Mouse (Mus musculus): ENCODE measurements around the gene Spon1. TPM values are rescaled to one million over a fixed set of nuclear protein-coding genes. Genes with fewer than 3 reads are reported as not detected.

Spon1 gene
- total and polyA plus RNA-seq, 2 experiments from 2014 or later: 35.7 to 39.5 TPM

- Histone ChIP-seq H3K27me3 (ENCODE audit: insufficient read depth, low read length) (no peaks in the 10 kb centered on the region), H3K4me1 (ENCODE audit: insufficient read depth, low read length) (no peaks in the 10 kb centered on the region), H3K27ac (ENCODE audit: low read depth, low read length) (no peak overlapping the region), H3K36me3 (ENCODE audit: insufficient read depth, low read length) (peaks cover 9% of the 10 kb centered on the region; the same call in 1 of the 2 replicates), H3K9me3 (ENCODE audit: low read length) (no peaks in the 10 kb centered on the region), H3K4me3 (ENCODE audit: low read depth, low read length) (no peak overlapping the region), H3K9ac (replicated peaks; ENCODE audit: low read length, poor library complexity, severe bottlenecking) (no peak overlapping the region), H3K4me2 (ENCODE audit: low read depth, low read length, poor library complexity, severe bottlenecking) (no peak overlapping the region)
- no peak for ATAC-seq (ENCODE audit: low FRiP score)
- WGBS: 77% methylated on average over 4 of the region's 4 CpGs
- TF ChIP-seq CTCF (IDR thresholded peaks at IDR 0.05): no peak
- peak; percentile 62 for DNase-seq (ENCODE audit: low spot score)
These were observed 271.4 kb downstream of the Spon1 start for GRCm38 (mm10) chr7:114037237-114037636.

- TF ChIP-seq CTCF (IDR thresholded peaks at IDR 0.05): no peak
- Histone ChIP-seq H3K4me3 (ENCODE audit: low read depth, low read length) (no peak overlapping the region), H3K27ac (ENCODE audit: low read depth, low read length) (0 out of 2 replicates have a peak overlapping the region, but pooled peaks have one; percentile 26), H3K9ac (replicated peaks; ENCODE audit: low read length, poor library complexity, severe bottlenecking) (no peak overlapping the region), H3K4me1 (ENCODE audit: insufficient read depth, low read length) (no peaks in the 10 kb centered on the region), H3K4me2 (ENCODE audit: low read depth, low read length, poor library complexity, severe bottlenecking) (no peak overlapping the region), H3K9me3 (ENCODE audit: low read length) (no peaks in the 10 kb centered on the region), H3K27me3 (ENCODE audit: insufficient read depth, low read length) (no peaks in the 10 kb centered on the region), H3K36me3 (ENCODE audit: insufficient read depth, low read length) (peaks cover 9% of the 10 kb centered on the region; the same call in 1 of the 2 replicates)
- 70% methylated on average over 4 of the region's 4 CpGs for WGBS
- ATAC-seq (ENCODE audit: low FRiP score): no peak
- no peak for DNase-seq (ENCODE audit: low spot score)
These were observed 275.6 kb downstream of the Spon1 start for GRCm38 (mm10) chr7:114041349-114041748.

GRCm38 (mm10) chr7:114042973-114043928, 277.5 kb downstream of the Spon1 start:
- Histone ChIP-seq H3K4me3 (ENCODE audit: low read depth, low read length) (no peak overlapping the region), H3K27me3 (ENCODE audit: insufficient read depth, low read length) (no peaks in the 10 kb centered on the region), H3K27ac (ENCODE audit: low read depth, low read length) (no peak overlapping the region), H3K4me2 (ENCODE audit: low read depth, low read length, poor library complexity, severe bottlenecking) (no peak overlapping the region), H3K36me3 (ENCODE audit: insufficient read depth, low read length) (peaks cover 9% of the 10 kb centered on the region; the same call in 1 of the 2 replicates), H3K4me1 (ENCODE audit: insufficient read depth, low read length) (no peaks in the 10 kb centered on the region), H3K9me3 (ENCODE audit: low read length) (no peaks in the 10 kb centered on the region), H3K9ac (replicated peaks; ENCODE audit: low read length, poor library complexity, severe bottlenecking) (no peak overlapping the region)
- 0 out of 2 replicates have a peak, but pooled peaks have one; percentile 23 for ATAC-seq (ENCODE audit: low FRiP score)
- no peak for TF ChIP-seq CTCF (IDR thresholded peaks at IDR 0.05)
- DNase-seq (ENCODE audit: low spot score): no peak
- WGBS: 78% methylated on average over 26 of the region's 26 CpGs

- no peak overlapping the region for H3K9ac ChIP-seq (replicated peaks; ENCODE audit: low read length, poor library complexity, severe bottlenecking)
- H3K4me2 ChIP-seq (ENCODE audit: low read depth, low read length, poor library complexity, severe bottlenecking): no peak overlapping the region
- H3K4me3 ChIP-seq (ENCODE audit: low read depth, low read length): no peak overlapping the region
- H3K4me1 ChIP-seq (ENCODE audit: insufficient read depth, low read length): no peaks in the 10 kb centered on the region
- no peak for TF ChIP-seq CTCF (IDR thresholded peaks at IDR 0.05)
- no peaks in the 10 kb centered on the region for H3K9me3 ChIP-seq (ENCODE audit: low read length)
- DNase-seq (ENCODE audit: low spot score) (no peak), ATAC-seq (ENCODE audit: low FRiP score) (no peak)
- H3K36me3 ChIP-seq (ENCODE audit: insufficient read depth, low read length): peaks cover 9% of the 10 kb centered on the region; the same call in 1 of the 2 replicates
- 76% methylated on average over 6 of the region's 6 CpGs for WGBS
- no peaks in the 10 kb centered on the region for H3K27me3 ChIP-seq (ENCODE audit: insufficient read depth, low read length)
- no peak overlapping the region for H3K27ac ChIP-seq (ENCODE audit: low read depth, low read length)
These were observed 278.2 kb downstream of the Spon1 start for GRCm38 (mm10) chr7:114043929-114044549.

- 90% methylated on average over 2 of the region's 2 CpGs for WGBS
- no peak overlapping the region for H3K9ac ChIP-seq (replicated peaks; ENCODE audit: low read length, poor library complexity, severe bottlenecking)
- ATAC-seq (ENCODE audit: low FRiP score) (no peak), DNase-seq (ENCODE audit: low spot score) (no peak)
- no peak for TF ChIP-seq CTCF (IDR thresholded peaks at IDR 0.05)
- no peak overlapping the region for H3K4me2 ChIP-seq (ENCODE audit: low read depth, low read length, poor library complexity, severe bottlenecking)
- H3K36me3 ChIP-seq (ENCODE audit: insufficient read depth, low read length): no peaks in the 10 kb centered on the region
- H3K27ac ChIP-seq (ENCODE audit: low read depth, low read length): no peak overlapping the region
- H3K27me3 ChIP-seq (ENCODE audit: insufficient read depth, low read length): no peaks in the 10 kb centered on the region
- H3K9me3 ChIP-seq (ENCODE audit: low read length): no peaks in the 10 kb centered on the region
- no peak overlapping the region for H3K4me3 ChIP-seq (ENCODE audit: low read depth, low read length)
- no peaks in the 10 kb centered on the region for H3K4me1 ChIP-seq (ENCODE audit: insufficient read depth, low read length)
These were observed 280.0 kb downstream of the Spon1 start for GRCm38 (mm10) chr7:114045814-114046213.

- WGBS: 85% methylated on average over 4 of the region's 4 CpGs
- H3K27ac ChIP-seq (ENCODE audit: low read depth, low read length): no peak overlapping the region
- H3K9me3 ChIP-seq (ENCODE audit: low read length): no peaks in the 10 kb centered on the region
- DNase-seq (ENCODE audit: low spot score): no peak
- no peaks in the 10 kb centered on the region for H3K36me3 ChIP-seq (ENCODE audit: insufficient read depth, low read length)
- H3K4me3 ChIP-seq (ENCODE audit: low read depth, low read length): no peak overlapping the region
- no peaks in the 10 kb centered on the region for H3K27me3 ChIP-seq (ENCODE audit: insufficient read depth, low read length)
- no peak for TF ChIP-seq CTCF (IDR thresholded peaks at IDR 0.05)
- H3K4me2 ChIP-seq (ENCODE audit: low read depth, low read length, poor library complexity, severe bottlenecking): no peak overlapping the region
- ATAC-seq (ENCODE audit: low FRiP score): no peak
- no peak overlapping the region for H3K9ac ChIP-seq (replicated peaks; ENCODE audit: low read length, poor library complexity, severe bottlenecking)
- H3K4me1 ChIP-seq (ENCODE audit: insufficient read depth, low read length): no peaks in the 10 kb centered on the region
These were observed 287.9 kb downstream of the Spon1 start for GRCm38 (mm10) chr7:114053720-114054119.

Measured in midbrain, postnatal 0 days (tissue).